14 mouse cellular contexts compared by ENCODE assay signal in the genomic region with DNA sequence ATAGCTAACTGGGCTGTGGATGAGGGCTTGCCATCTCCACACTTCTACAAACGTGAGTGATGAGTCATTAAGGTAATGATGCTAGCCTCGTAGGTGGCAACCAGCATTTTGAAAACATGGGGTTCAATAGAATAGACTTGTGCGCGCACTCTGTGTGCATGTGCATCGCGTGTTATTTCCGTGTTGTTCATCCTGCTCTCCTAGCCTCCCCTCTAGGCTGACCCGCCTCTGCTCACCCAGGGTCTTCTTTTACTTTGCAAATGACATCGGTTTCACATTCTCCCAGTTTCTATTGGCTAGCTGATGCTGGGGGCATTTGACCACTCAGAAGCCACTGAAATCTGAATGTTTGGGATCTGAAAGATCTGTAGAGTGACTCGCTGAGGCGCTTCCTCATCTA. TPM values are rescaled to one million over a fixed set of nuclear protein-coding genes. Genes with fewer than 3 reads are reported as not detected.
DNase-seq lines count a peak whose midpoint lies in the region; ATAC-seq lines count a peak whose summit lies in the region.
"Had no signal": no experiment of that assay in that cellular context is flagged by ENCODE, and none has a peak within 500 bp of the region (broad histone marks: within the 10 kb centered on the region; RNA-seq: fewer than 3 reads in every experiment).

No protein-coding gene starts in this region.

- H3K9ac ChIP-seq in limb, embryonic 13.5 days, result no peak overlapping the region
- H3K9ac ChIP-seq in hindbrain, embryonic 12.5 days, result no peak overlapping the region
- no peak overlapping the region for H3K9ac ChIP-seq in midbrain, embryonic 14.5 days (replicated peaks; ENCODE audit: low read length)
- H3K9ac ChIP-seq: liver, embryonic 12.5 days had no signal

- no peak overlapping the region for H3K27ac ChIP-seq in limb, embryonic 13.5 days
- H3K27ac ChIP-seq in limb, embryonic 10.5 days, result no peak overlapping the region
- H3K27ac ChIP-seq in hindbrain, embryonic 12.5 days, result no peak overlapping the region
- H3K27ac ChIP-seq in midbrain, embryonic 14.5 days (replicated peaks; ENCODE audit: low read depth, low read length), result no peak overlapping the region
- H3K27ac ChIP-seq: liver, embryonic 12.5 days had no signal

- WGBS in limb, embryonic 13.5 days, result 28% methylated on average over 11 of the region's 11 CpGs
- 25% methylated on average over 11 of the region's 11 CpGs for WGBS in limb, embryonic 10.5 days
- WGBS in hindbrain, embryonic 12.5 days, result 27% methylated on average over 11 of the region's 11 CpGs
- WGBS in midbrain, embryonic 14.5 days, result 31% methylated on average over 11 of the region's 11 CpGs

- H3K36me3 ChIP-seq in limb, embryonic 13.5 days, result no peaks in the 10 kb centered on the region
- H3K36me3 ChIP-seq in limb, embryonic 10.5 days, result no peaks in the 10 kb centered on the region
- H3K36me3 ChIP-seq in hindbrain, embryonic 12.5 days, result no peaks in the 10 kb centered on the region
- H3K36me3 ChIP-seq in midbrain, embryonic 14.5 days (ENCODE audit: control insufficient read depth, insufficient read depth, low read length), result no peaks in the 10 kb centered on the region
- H3K36me3 ChIP-seq: liver, embryonic 12.5 days had no signal

- DNase-seq in embryo, embryonic 10.5 days (ENCODE audit: low spot score), result peak; percentile 6
- DNase-seq in embryo, embryonic 9.5 days (ENCODE audit: extremely low spot score), result no peak
- DNase-seq in limb, embryonic 10.5 days (ENCODE audit: low spot score), result no peak
- DNase-seq in midbrain, embryonic 14.5 days, result no peak
- no peak for DNase-seq in right cerebral cortex, adult 2 months (ENCODE audit: low spot score in 2 of 2)
- DNase-seq in layer of hippocampus, adult 9-10 months (ENCODE audit: low spot score), result no peak
- DNase-seq: cerebellum, adult 11-12 months; layer of hippocampus, adult 9-11 months had no signal

- no peak for ATAC-seq in limb, embryonic 13.5 days (ENCODE audit: low FRiP score, low read depth)
- no peak for ATAC-seq in hindbrain, embryonic 12.5 days (ENCODE audit: low FRiP score)
- ATAC-seq in midbrain, embryonic 14.5 days (ENCODE audit: low FRiP score, low TSS enrichment), result no peak
- ATAC-seq: inflammation-experienced regulatory T-cells, adult 6 months; liver, embryonic 12.5 days had no signal

- H3K27me3 ChIP-seq in limb, embryonic 13.5 days, result peaks cover 47% of the 10 kb centered on the region
- peaks cover 49% of the 10 kb centered on the region for H3K27me3 ChIP-seq in limb, embryonic 10.5 days (ENCODE audit: low read depth, poor library complexity, severe bottlenecking)
- H3K27me3 ChIP-seq in hindbrain, embryonic 12.5 days, result peaks cover 40% of the 10 kb centered on the region
- H3K27me3 ChIP-seq in midbrain, embryonic 14.5 days (ENCODE audit: control insufficient read depth, insufficient read depth, low read length), result peaks cover 19% of the 10 kb centered on the region

- H3K4me2 ChIP-seq in limb, embryonic 13.5 days (replicated peaks), result peak overlapping the region; percentile 65; the same call in 1 of the 2 replicates
- H3K4me2 ChIP-seq in hindbrain, embryonic 12.5 days (replicated peaks), result peak overlapping the region; percentile 66; the same call in 1 of the 2 replicates
- peak overlapping the region; percentile 76 for H3K4me2 ChIP-seq in midbrain, embryonic 14.5 days (ENCODE audit: low read length)
- H3K4me2 ChIP-seq: liver, embryonic 12.5 days had no signal

- no peaks in the 10 kb centered on the region for H3K9me3 ChIP-seq in limb, embryonic 13.5 days
- H3K9me3 ChIP-seq in limb, embryonic 10.5 days (replicated peaks), result no peaks in the 10 kb centered on the region
- H3K9me3 ChIP-seq in hindbrain, embryonic 12.5 days (replicated peaks), result no peaks in the 10 kb centered on the region
- no peaks in the 10 kb centered on the region for H3K9me3 ChIP-seq in midbrain, embryonic 14.5 days (ENCODE audit: control insufficient read depth, low read length)
- H3K9me3 ChIP-seq: liver, embryonic 12.5 days had no signal

- H3K4me1 ChIP-seq in limb, embryonic 13.5 days, result peaks cover 13% of the 10 kb centered on the region
- peaks cover 17% of the 10 kb centered on the region for H3K4me1 ChIP-seq in limb, embryonic 10.5 days
- H3K4me1 ChIP-seq in hindbrain, embryonic 12.5 days, result peaks cover 13% of the 10 kb centered on the region
- peaks cover 10% of the 10 kb centered on the region; the same call in 1 of the 2 replicates for H3K4me1 ChIP-seq in midbrain, embryonic 14.5 days (ENCODE audit: control insufficient read depth, insufficient read depth, low read length)

- H3K4me3 ChIP-seq in limb, embryonic 13.5 days, result peak overlapping the region; percentile 40
- no peak overlapping the region for H3K4me3 ChIP-seq in limb, embryonic 10.5 days
- no peak overlapping the region for H3K4me3 ChIP-seq in hindbrain, embryonic 12.5 days
- peak overlapping the region; percentile 39 for H3K4me3 ChIP-seq in midbrain, embryonic 14.5 days (replicated peaks; ENCODE audit: low read depth, low read length)
- H3K4me3 ChIP-seq: liver, embryonic 12.5 days; myocyte had no signal

RNA-seq across cellular contexts. Expression of a gene that starts 1.6 kb away (rescaled TPM):
- 0.18 and 0.38 TPM in 2 replicates for polyA plus RNA-seq in limb, embryonic 13.5 days (2015; fragmentation: Nextera tagmentation; extraction: Ambion mirVana)
- 0.11 and 0.14 TPM in 2 replicates for polyA plus RNA-seq in limb, embryonic 10.5 days (2016; fragmentation: Nextera tagmentation; extraction: Ambion mirVana)
- polyA plus RNA-seq in hindbrain, embryonic 12.5 days (2016; fragmentation: Nextera tagmentation; extraction: Ambion mirVana), result 0.35 and 0.59 TPM in 2 replicates
- 0.89 and 1.6 TPM in 2 replicates for polyA plus RNA-seq in midbrain, embryonic 14.5 days (2014; fragmentation: Nextera tagmentation; extraction: Ambion mirVana)
- polyA plus RNA-seq: liver, embryonic 12.5 days; stomach, embryonic 14.5 days had no signal

Comparison
In these comparisons a context has a peak if more than half of its experiments do, and no peak if none do; other contexts are left out.
1. H3K4me3 ChIP-seq: peak in limb, embryonic 13.5 days (single experiment) and midbrain, embryonic 14.5 days (single experiment); none in limb, embryonic 10.5 days (single experiment) and hindbrain, embryonic 12.5 days (single experiment).
2. Peak in every context shown above with its lines, with median percentiles within 50 percentile points of each other: H3K4me2 ChIP-seq.